Mouse (Mus musculus): ENCODE data around the gene Mylpf. TPM values are rescaled to one million over a fixed set of nuclear protein-coding genes. Genes with fewer than 3 reads are reported as not detected.
A peak's percentile ranks its signal among the peaks of the same experiment; 100 is the strongest.

The Mylpf gene
- polyA plus RNA-seq, 1 experiment from 2014 or later = 10.7 TPM

DNA sequence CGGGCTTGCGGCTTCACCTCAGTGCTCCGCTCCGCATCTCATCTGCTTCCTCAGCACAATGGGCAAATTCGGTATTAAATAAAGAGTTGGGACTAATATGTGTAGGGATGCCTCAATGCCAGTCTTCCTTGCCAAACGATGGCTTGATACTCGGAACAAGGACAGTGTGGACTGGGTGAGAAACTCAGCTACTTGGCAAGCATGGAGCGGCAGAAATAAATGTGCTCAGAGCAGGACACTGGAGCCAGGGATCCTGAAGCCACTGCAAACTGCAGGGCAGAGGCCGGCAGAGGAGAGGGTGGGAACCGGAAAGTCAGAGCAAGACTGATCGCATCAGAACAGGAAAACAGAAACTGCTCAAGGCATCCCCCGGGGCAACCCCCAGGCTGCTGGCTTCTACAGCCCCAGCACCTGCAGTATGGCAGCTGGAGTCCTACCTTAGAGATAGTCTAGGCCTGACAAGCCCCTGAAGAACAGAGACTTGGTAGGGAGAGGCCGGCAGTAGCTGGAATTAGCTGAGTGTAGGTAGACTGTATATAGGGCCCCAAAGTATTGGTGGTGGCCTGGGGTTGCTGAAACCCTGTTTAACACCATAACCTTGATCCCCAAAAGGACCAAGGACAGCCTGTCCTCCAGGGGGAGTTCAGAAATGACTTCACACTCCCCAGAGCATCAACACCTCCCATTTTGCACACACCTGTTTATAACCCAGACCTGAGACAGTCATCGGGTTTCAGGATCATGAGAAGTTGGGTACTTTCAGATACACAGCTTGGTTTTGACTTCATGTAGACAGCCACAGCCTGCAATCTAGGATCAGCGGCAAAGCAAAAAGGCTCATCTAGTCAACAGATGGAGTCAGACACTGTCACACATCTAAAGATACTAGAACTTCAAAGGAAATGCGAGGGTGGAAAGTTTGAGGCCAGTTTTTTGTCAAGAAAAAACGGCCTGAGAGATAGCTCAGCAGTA, 20.1 kb upstream of the Mylpf start:
- Histone ChIP-seq H3K9me3 (no peaks in the 10 kb centered on the region), H3K36me3 (replicated peaks) (peaks cover 34% of the 10 kb centered on the region), H3K27ac (no peak overlapping the region), H3K4me3 (no peak overlapping the region), H3K4me1 (0 out of 2 replicates have a peak, but pooled peaks cover 2% of the 10 kb centered on the region), H3K27me3 (ENCODE audit: poor library complexity, severe bottlenecking) (no peaks in the 10 kb centered on the region)
- WGBS = 89% methylated on average over 17 of the region's 17 CpGs
- no peak for DNase-seq (ENCODE audit: extremely low spot score, low spot score)

DNA sequence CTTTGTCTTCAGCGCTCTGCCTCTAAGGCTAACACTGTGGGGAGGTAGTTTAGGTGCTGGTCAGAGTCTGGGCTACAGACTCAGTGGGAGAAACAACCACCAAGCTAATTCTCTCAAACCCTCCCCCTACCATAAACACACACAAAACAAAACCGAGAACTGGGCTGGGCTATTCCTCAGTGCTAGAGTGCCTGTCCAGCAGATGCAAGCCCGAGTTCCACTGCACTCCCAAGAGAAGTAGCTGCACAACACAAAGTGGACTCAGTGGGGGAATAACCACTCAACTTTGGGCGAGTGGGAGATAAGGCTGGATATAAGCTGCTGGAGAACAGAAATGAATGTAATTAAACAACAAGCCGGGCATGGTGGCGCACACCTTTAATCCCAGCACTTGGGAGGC, 18.0 kb upstream of the Mylpf start:
- H3K27me3 ChIP-seq (ENCODE audit: poor library complexity, severe bottlenecking) = no peaks in the 10 kb centered on the region
- DNase-seq (ENCODE audit: extremely low spot score, low spot score) = no peak
- H3K4me3 ChIP-seq = no peak overlapping the region
- no peaks in the 10 kb centered on the region for H3K9me3 ChIP-seq
- H3K27ac ChIP-seq = no peak overlapping the region
- WGBS = 86% methylated on average over 6 of the region's 6 CpGs
- H3K36me3 ChIP-seq (replicated peaks) = peaks cover 47% of the 10 kb centered on the region
- peaks cover 20% of the 10 kb centered on the region for H3K4me1 ChIP-seq

DNA sequence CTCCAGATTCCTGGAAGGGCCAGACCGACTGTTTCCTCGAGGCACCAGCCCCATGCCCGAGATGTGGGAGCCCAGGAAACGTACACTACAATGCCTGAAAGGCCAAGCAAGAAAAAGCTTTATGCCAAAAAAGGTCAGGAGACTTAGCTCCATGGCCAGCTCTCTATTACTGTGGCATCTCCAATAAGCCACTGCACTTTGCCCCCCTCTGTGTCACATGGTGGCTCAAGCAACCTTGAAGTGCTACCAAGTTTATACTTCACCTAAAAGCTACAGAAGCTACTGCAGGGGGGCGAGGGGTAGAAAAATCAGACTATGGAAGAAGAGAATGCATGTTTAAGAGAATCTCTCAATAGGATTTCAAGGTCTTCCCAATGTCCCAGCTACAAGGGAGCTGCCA, 15.7 kb upstream of the Mylpf start:
- Histone ChIP-seq H3K4me1 (peaks cover 33% of the 10 kb centered on the region), H3K27ac (no peak overlapping the region), H3K27me3 (ENCODE audit: poor library complexity, severe bottlenecking) (no peaks in the 10 kb centered on the region), H3K9me3 (no peaks in the 10 kb centered on the region), H3K4me3 (peak overlapping the region; percentile 5; the same call in 1 of the 2 replicates), H3K36me3 (replicated peaks) (peaks cover 62% of the 10 kb centered on the region)
- DNase-seq (ENCODE audit: extremely low spot score, low spot score) = no peak
- WGBS = 95% methylated on average over 5 of the region's 5 CpGs

GRCm38 (mm10) chr7:127194011-127194632, 14.6 kb upstream of the Mylpf start:
- WGBS = 94% methylated on average over 17 of the region's 17 CpGs
- H3K4me1 ChIP-seq = peaks cover 33% of the 10 kb centered on the region
- peaks cover 73% of the 10 kb centered on the region for H3K36me3 ChIP-seq (replicated peaks)
- H3K4me3 ChIP-seq = peak overlapping the region; percentile 86
- no peaks in the 10 kb centered on the region for H3K9me3 ChIP-seq
- no peak for DNase-seq (ENCODE audit: extremely low spot score, low spot score)
- peak overlapping the region; percentile 93 for H3K27ac ChIP-seq
- no peaks in the 10 kb centered on the region for H3K27me3 ChIP-seq (ENCODE audit: poor library complexity, severe bottlenecking)

GRCm38 (mm10) chr7:127194633-127195029, 14.1 kb upstream of the Mylpf start:
- H3K36me3 ChIP-seq (replicated peaks) = peaks cover 78% of the 10 kb centered on the region

GRCm38 (mm10) chr7:127195544-127196295, 13.0 kb upstream of the Mylpf start, which contains the start of gene Cd2bp2:
Cd2bp2 (minus strand) TSS chr7:127196050.
- Histone ChIP-seq H3K27ac (peak within 1 kb of the TSS; percentile 93), H3K4me3 (peak within 1 kb of the TSS; percentile 86), H3K27me3 (ENCODE audit: poor library complexity, severe bottlenecking) (no peaks in the 10 kb centered on the region), H3K9me3 (no peaks in the 10 kb centered on the region), H3K4me1 (peaks cover 33% of the 10 kb centered on the region), H3K36me3 (replicated peaks) (peaks cover 84% of the 10 kb centered on the region)
- DNase-seq (ENCODE audit: extremely low spot score, low spot score) = peak; percentile 97
- WGBS = under 1% methylated on average over 51 of the region's 51 CpGs

More at GRCm38 (mm10) chr7:127194633-127195029, 14.1 kb upstream of the Mylpf start:
- Histone ChIP-seq H3K9me3 (no peaks in the 10 kb centered on the region), H3K27ac (peak overlapping the region; percentile 93), H3K27me3 (ENCODE audit: poor library complexity, severe bottlenecking) (no peaks in the 10 kb centered on the region), H3K4me1 (peaks cover 33% of the 10 kb centered on the region), H3K4me3 (peak overlapping the region; percentile 86)
- 84% methylated on average over 7 of the region's 7 CpGs for WGBS
- no peak for DNase-seq (ENCODE audit: extremely low spot score, low spot score)

GRCm38 (mm10) chr7:127196484-127196883, 12.2 kb upstream of the Mylpf start:
- H3K4me1 ChIP-seq = peaks cover 33% of the 10 kb centered on the region
- no peak for DNase-seq (ENCODE audit: extremely low spot score, low spot score)
- no peaks in the 10 kb centered on the region for H3K9me3 ChIP-seq
- H3K4me3 ChIP-seq = peak overlapping the region; percentile 86
- WGBS = 61% methylated on average over 11 of the region's 11 CpGs
- peaks cover 84% of the 10 kb centered on the region for H3K36me3 ChIP-seq (replicated peaks)
- no peaks in the 10 kb centered on the region for H3K27me3 ChIP-seq (ENCODE audit: poor library complexity, severe bottlenecking)
- peak overlapping the region; percentile 93 for H3K27ac ChIP-seq

DNA sequence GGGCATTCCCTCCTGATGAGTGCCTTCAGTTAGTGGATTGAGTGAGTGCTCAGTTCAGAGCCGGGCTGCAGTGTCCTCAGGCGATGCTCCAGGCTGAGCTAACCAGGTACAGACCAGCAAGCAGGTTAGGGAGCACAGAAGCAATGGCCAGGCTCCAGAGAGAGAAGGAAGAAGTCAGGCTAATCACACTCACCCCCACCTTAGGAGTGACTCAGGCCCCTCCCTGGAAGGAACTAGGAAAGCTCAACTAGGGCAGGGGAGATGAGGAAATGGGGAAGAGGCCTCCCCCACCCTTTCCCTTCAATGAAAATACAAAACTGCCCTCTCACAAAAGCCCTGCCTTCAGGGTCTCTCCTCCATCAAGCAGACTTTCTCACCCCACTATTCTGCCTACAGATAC, 2.1 kb upstream of the Mylpf start:
- H3K4me3 ChIP-seq = peak overlapping the region; percentile 94
- H3K9me3 ChIP-seq = no peaks in the 10 kb centered on the region; the same call in 1 of the 2 replicates
- WGBS = 61% methylated on average over 2 of the region's 2 CpGs
- peak overlapping the region; percentile 95 for H3K27ac ChIP-seq
- no peak for DNase-seq (ENCODE audit: extremely low spot score, low spot score)
- H3K4me1 ChIP-seq = peaks cover 38% of the 10 kb centered on the region
- H3K27me3 ChIP-seq (ENCODE audit: poor library complexity, severe bottlenecking) = no peaks in the 10 kb centered on the region
- H3K36me3 ChIP-seq (replicated peaks) = peaks cover 39% of the 10 kb centered on the region

GRCm38 (mm10) chr7:127207374-127208294, 1.1 kb upstream of the Mylpf start:
- under 1% methylated on average over 52 of the region's 53 CpGs for WGBS
- Histone ChIP-seq H3K9me3 (no peaks in the 10 kb centered on the region; the same call in 1 of the 2 replicates), H3K27ac (peak overlapping the region; percentile 95), H3K4me1 (peaks cover 38% of the 10 kb centered on the region), H3K27me3 (ENCODE audit: poor library complexity, severe bottlenecking) (peaks cover 4% of the 10 kb centered on the region; the same call in 1 of the 2 replicates), H3K36me3 (replicated peaks) (peaks cover 30% of the 10 kb centered on the region), H3K4me3 (peak overlapping the region; percentile 94)
- DNase-seq (ENCODE audit: extremely low spot score, low spot score) = peak; percentile 50

- H3K9me3 ChIP-seq = no peaks in the 10 kb centered on the region; the same call in 1 of the 2 replicates
- H3K27ac ChIP-seq = peak within 1 kb of the TSS; percentile 95
- H3K36me3 ChIP-seq (replicated peaks) = peaks cover 24% of the 10 kb centered on the region
- peaks cover 38% of the 10 kb centered on the region for H3K4me1 ChIP-seq
- peak within 1 kb of the TSS; percentile 94 for H3K4me3 ChIP-seq
- peaks cover 9% of the 10 kb centered on the region for H3K27me3 ChIP-seq (ENCODE audit: poor library complexity, severe bottlenecking)
- 0% methylated on average over 29 of the region's 44 CpGs for whole genome bisulfite sequencing
- DNase-seq (ENCODE audit: extremely low spot score, low spot score) = no peak
These were observed 466 bp upstream of the Mylpf start, which contains the start of gene Tbc1d10b for GRCm38 (mm10) chr7:127208295-127208552. Tbc1d10b (minus strand) TSS chr7:127208468.

DNA sequence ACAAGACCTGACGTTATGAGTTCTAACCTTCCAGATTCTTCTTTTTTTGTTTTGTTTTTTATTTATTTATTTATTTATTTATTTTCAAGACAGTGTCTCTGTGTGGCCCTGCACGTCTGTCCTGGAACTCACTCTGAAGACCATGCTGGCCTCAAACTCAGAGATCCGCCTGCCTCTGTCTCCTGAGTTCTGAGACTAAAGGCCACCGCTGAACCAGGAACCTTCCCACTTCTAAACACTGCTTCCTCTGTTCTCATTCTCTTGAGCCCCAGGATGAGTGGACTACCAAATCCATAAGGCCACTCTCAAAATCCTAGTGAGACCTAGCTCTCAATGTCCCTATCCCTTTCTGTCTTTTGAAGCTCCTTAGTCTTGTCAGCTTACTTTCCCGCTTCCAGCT, 1.2 kb downstream of the Mylpf start:
- Histone ChIP-seq H3K9me3 (no peaks in the 10 kb centered on the region; the same call in 1 of the 2 replicates), H3K4me1 (peaks cover 48% of the 10 kb centered on the region), H3K27ac (peak overlapping the region; percentile 95), H3K36me3 (replicated peaks) (peaks cover 16% of the 10 kb centered on the region), H3K4me3 (peak overlapping the region; percentile 94), H3K27me3 (ENCODE audit: poor library complexity, severe bottlenecking) (peaks cover 26% of the 10 kb centered on the region)
- 82% methylated on average over 5 of the region's 5 CpGs for WGBS
- no peak for DNase-seq (ENCODE audit: extremely low spot score, low spot score)
